Mouse (Mus musculus): Measurements from ENCODE around the gene Morc3. TPM values are rescaled to one million over a fixed set of nuclear protein-coding genes. Genes with fewer than 3 reads are reported as not detected.
"Not testable (repeated sequence)": the region's sequence is repeated elsewhere in the genome, so short reads cannot be mapped to it uniquely, and the experiment has no call there.

The Morc3 gene
- polyA plus RNA-seq, 1 experiment, result 19.6 TPM

DNA sequence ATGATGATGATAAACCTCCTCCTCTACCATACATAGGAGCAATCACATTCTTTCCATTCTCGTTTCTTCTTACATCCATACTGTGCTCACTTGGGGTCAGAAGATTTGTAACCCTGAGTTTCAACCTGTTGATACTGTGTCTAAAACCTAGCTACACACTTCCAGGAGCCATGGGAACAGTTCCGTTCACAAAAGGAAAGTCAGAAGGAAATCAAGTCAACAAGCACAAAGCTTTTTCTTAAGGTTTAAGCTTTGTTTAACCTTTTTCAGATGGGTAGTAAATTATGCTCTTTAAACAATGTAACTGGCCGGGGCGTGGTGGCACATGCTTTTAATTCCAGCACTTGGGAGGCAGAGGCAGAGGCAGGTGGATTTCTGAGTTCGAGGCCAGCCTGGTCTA is 14.6 kb upstream of the Morc3 start:
- TF ChIP-seq CTCF (IDR thresholded peaks at IDR 0.05; ENCODE audit: extremely low read depth, insufficient read depth, low read length) (no peak), POLR2A (IDR thresholded peaks at IDR 0.05; ENCODE audit: extremely low read depth, insufficient read depth, low read length) (no peak)
- no peak overlapping the region for H3K4me3 ChIP-seq (ENCODE audit: insufficient read depth, low read length)
- no peak overlapping the region for H3K27ac ChIP-seq (ENCODE audit: insufficient read depth, low read length)
- no peaks in the 10 kb centered on the region for H3K4me1 ChIP-seq (ENCODE audit: control insufficient read depth, insufficient read depth, low read length)

DNA sequence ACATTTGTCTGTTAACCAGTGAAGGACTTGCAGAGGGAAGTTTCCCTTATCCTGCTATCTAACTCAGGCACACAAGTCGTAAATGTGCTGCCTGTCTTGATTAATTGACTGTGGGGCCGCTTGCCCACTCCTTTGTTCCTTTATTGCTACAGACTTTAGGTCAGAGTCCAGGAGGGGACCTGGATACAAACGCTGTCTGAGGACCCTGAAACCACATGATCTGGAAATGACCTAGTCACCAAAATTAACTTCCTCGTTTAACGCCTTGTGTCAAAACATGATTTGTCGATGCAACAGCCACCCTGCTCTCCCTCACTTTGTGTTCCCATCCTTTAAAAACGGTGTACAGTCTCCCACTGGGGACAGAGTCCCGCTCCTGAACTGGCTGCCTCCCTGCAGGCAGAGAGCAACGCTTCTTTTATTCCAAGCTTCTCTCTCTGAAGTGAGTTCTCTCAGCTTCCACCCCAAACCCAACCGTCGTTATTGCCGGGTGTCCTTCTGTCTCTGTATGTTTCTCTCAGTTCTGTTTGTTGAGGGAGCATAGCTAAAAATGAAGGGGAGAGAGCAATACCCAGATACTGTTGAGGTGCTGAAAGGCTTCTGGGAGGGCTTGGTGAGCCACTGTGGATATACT is 13.1 kb upstream of the Morc3 start:
- no peak overlapping the region for H3K4me3 ChIP-seq (ENCODE audit: insufficient read depth, low read length)
- H3K4me1 ChIP-seq (ENCODE audit: control insufficient read depth, insufficient read depth, low read length), result no peaks in the 10 kb centered on the region
- TF ChIP-seq POLR2A (IDR thresholded peaks at IDR 0.05; ENCODE audit: extremely low read depth, insufficient read depth, low read length) (no peak), CTCF (IDR thresholded peaks at IDR 0.05; ENCODE audit: extremely low read depth, insufficient read depth, low read length) (no peak)
- H3K27ac ChIP-seq (ENCODE audit: insufficient read depth, low read length), result no peak overlapping the region; the same call in 1 of the 2 replicates

GRCm38 (mm10) chr16:93819325-93819696 is 12.6 kb upstream of the Morc3 start:
- H3K4me1 ChIP-seq (ENCODE audit: control insufficient read depth, insufficient read depth, low read length), result no peaks in the 10 kb centered on the region
- no peak overlapping the region for H3K27ac ChIP-seq (ENCODE audit: insufficient read depth, low read length)
- H3K4me3 ChIP-seq (ENCODE audit: insufficient read depth, low read length), result no peak overlapping the region
- no peak for TF ChIP-seq CTCF (IDR thresholded peaks at IDR 0.05; ENCODE audit: extremely low read depth, insufficient read depth, low read length)
- TF ChIP-seq POLR2A (IDR thresholded peaks at IDR 0.05; ENCODE audit: extremely low read depth, insufficient read depth, low read length), result no peak

- H3K4me1 ChIP-seq (ENCODE audit: control insufficient read depth, insufficient read depth, low read length), result no peaks in the 10 kb centered on the region
- TF ChIP-seq POLR2A (IDR thresholded peaks at IDR 0.05; ENCODE audit: extremely low read depth, insufficient read depth, low read length), result no peak
- TF ChIP-seq CTCF (IDR thresholded peaks at IDR 0.05; ENCODE audit: extremely low read depth, insufficient read depth, low read length), result no peak
- no peak overlapping the region for H3K4me3 ChIP-seq (ENCODE audit: insufficient read depth, low read length)
- no peak overlapping the region for H3K27ac ChIP-seq (ENCODE audit: insufficient read depth, low read length)
These were observed 11.9 kb upstream of the Morc3 start for GRCm38 (mm10) chr16:93820040-93820439.

DNA sequence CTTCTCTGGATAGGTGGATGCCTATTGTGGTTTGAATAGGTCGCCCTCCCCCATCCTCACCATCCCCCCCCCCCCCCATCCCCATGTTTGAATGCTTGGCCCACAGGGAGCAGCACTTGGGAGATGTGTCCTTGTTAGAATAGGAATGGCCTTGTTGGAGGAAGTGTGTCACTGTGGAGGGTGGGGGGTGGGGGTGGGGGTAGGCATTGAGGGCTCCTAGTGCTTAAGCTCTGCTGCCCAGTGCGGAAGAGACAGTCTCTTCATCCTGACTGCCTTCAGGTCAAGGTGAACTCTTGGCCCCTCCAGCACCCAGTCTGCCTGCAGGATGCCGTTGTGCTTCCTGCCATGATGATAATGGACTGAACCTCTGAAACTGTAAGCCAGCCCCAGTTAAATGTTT is 10.2 kb upstream of the Morc3 start:
- no peak overlapping the region for H3K4me3 ChIP-seq (ENCODE audit: insufficient read depth, low read length)
- H3K27ac ChIP-seq (ENCODE audit: insufficient read depth, low read length), result no peak overlapping the region
- TF ChIP-seq POLR2A (IDR thresholded peaks at IDR 0.05; ENCODE audit: extremely low read depth, insufficient read depth, low read length) (no peak), CTCF (IDR thresholded peaks at IDR 0.05; ENCODE audit: extremely low read depth, insufficient read depth, low read length) (no peak)
- H3K4me1 ChIP-seq (ENCODE audit: control insufficient read depth, insufficient read depth, low read length), result no peaks in the 10 kb centered on the region

- not testable (repeated sequence) for H3K4me1 ChIP-seq (ENCODE audit: control insufficient read depth, insufficient read depth, low read length); H3K27ac ChIP-seq (ENCODE audit: insufficient read depth, low read length); H3K4me3 ChIP-seq (ENCODE audit: insufficient read depth, low read length)
These were observed 9.3 kb upstream of the Morc3 start for GRCm38 (mm10) chr16:93822433-93823225.

GRCm38 (mm10) chr16:93824799-93825198 is 7.1 kb upstream of the Morc3 start:
- TF ChIP-seq POLR2A (IDR thresholded peaks at IDR 0.05; ENCODE audit: extremely low read depth, insufficient read depth, low read length), result no peak
- TF ChIP-seq CTCF (IDR thresholded peaks at IDR 0.05; ENCODE audit: extremely low read depth, insufficient read depth, low read length), result no peak
- Histone ChIP-seq H3K4me1 (ENCODE audit: control insufficient read depth, insufficient read depth, low read length) (no peaks in the 10 kb centered on the region), H3K27ac (ENCODE audit: insufficient read depth, low read length) (no peak overlapping the region), H3K4me3 (ENCODE audit: insufficient read depth, low read length) (no peak overlapping the region)

- Histone ChIP-seq H3K4me1 (ENCODE audit: control insufficient read depth, insufficient read depth, low read length) (no peaks in the 10 kb centered on the region), H3K27ac (ENCODE audit: insufficient read depth, low read length) (no peak overlapping the region), H3K4me3 (ENCODE audit: insufficient read depth, low read length) (no peak overlapping the region)
- TF ChIP-seq POLR2A (IDR thresholded peaks at IDR 0.05; ENCODE audit: extremely low read depth, insufficient read depth, low read length) (no peak), CTCF (IDR thresholded peaks at IDR 0.05; ENCODE audit: extremely low read depth, insufficient read depth, low read length) (no peak)
These were observed 6.5 kb upstream of the Morc3 start for GRCm38 (mm10) chr16:93825463-93825862.

DNA sequence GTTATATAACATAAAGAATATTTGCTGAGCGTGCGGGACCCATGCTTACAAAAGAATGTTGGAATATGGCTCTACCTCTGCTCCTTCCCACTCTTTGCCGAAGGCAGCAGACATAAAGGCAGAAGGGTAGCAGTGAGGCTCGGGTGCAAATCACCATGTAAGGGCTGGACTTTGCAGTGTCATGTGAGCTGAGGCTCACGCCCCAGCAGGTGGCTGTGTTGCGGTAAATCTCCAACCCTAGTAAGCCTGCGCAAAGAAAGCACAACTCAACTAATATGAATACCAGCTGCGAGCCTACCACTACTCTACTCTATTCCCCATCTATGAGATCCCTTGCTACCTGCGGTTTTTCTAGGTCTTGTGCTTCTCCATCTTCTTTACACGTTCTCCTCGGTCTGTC is 5.9 kb upstream of the Morc3 start:
- no peak for TF ChIP-seq CTCF (IDR thresholded peaks at IDR 0.05; ENCODE audit: extremely low read depth, insufficient read depth, low read length)
- TF ChIP-seq POLR2A (IDR thresholded peaks at IDR 0.05; ENCODE audit: extremely low read depth, insufficient read depth, low read length), result no peak
- Histone ChIP-seq H3K4me3 (ENCODE audit: insufficient read depth, low read length) (no peak overlapping the region), H3K27ac (ENCODE audit: insufficient read depth, low read length) (no peak overlapping the region), H3K4me1 (ENCODE audit: control insufficient read depth, insufficient read depth, low read length) (no peaks in the 10 kb centered on the region)

DNA sequence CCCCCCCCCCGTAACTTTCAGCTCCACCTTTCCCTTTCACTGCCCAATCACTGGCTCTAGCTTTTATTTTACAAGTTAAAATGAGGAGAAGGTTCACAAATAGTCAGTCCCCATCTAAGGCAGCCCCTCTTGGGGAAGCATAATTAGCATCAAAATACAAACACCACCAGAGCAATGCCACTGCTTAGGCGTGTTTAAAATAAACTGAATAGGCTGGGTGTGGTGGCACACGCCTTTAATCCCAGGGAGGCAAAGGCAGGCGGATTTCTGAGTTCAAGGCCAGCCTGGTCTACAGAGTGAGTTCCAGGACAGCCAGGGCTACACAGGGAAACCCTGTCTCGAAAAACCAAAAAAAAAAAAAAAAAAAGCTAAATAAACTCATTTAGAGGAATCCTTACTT is 5.4 kb upstream of the Morc3 start:
- not testable (repeated sequence) for H3K4me1 ChIP-seq (ENCODE audit: control insufficient read depth, insufficient read depth, low read length); H3K27ac ChIP-seq (ENCODE audit: insufficient read depth, low read length); H3K4me3 ChIP-seq (ENCODE audit: insufficient read depth, low read length)

Data from cortical plate, adult 2 months (tissue).